Mouse (Mus musculus) v-Abl transformed pro-B cells (cell line): ENCODE measurements at regions not wholly inside any gene's neighbourhood (a gene's known extent, or its start where the extent isn't known, plus 50 kb on each side); places are given as distances from the start of the nearest gene placed in this dataset.
"Not testable (repeated sequence)": the region's sequence is repeated elsewhere in the genome, so short reads cannot be mapped to it uniquely, and the experiment has no call there.

ENCODE experiments used
- in situ Hi-C, 2 experiments: fragments of 400-800 bp; cut with MboI; formaldehyde crosslinking; loops; one replicate each; pipeline ENCODE4 v1.15.1; 2025; ENCODE audit not compliant: unreplicated experiment in 2 of 2

GRCm38 (mm10) chr10:119146342-119146741 is 93.5 kb downstream of the Cand1 start:
- in situ Hi-C loops = no loop called here

- in situ Hi-C loops = no loop called here
These were observed 97.0 kb downstream of the Cand1 start for GRCm38 (mm10) chr10:119142866-119143265.

- in situ Hi-C loops = no loop called here
These were observed 97.5 kb downstream of the Cand1 start for GRCm38 (mm10) chr10:119142307-119142706.

GRCm38 (mm10) chr10:119138237-119138636 is 101.6 kb downstream of the Cand1 start:
- in situ Hi-C loops = no loop called here

- in situ Hi-C loops = no loop called here
These were observed 104.3 kb downstream of the Cand1 start for GRCm38 (mm10) chr10:119135489-119135924.

GRCm38 (mm10) chr10:119134797-119135488 is 104.9 kb downstream of the Cand1 start:
- in situ Hi-C loops = no loop called here

- in situ Hi-C loops = no loop called here
These were observed 107.9 kb downstream of the Cand1 start for GRCm38 (mm10) chr10:119131977-119132376.

- in situ Hi-C loops = no loop called here
These were observed 109.2 kb downstream of the Cand1 start for GRCm38 (mm10) chr10:119130676-119131075.

- in situ Hi-C loops = no loop called here
These were observed 111.8 kb downstream of the Cand1 start for GRCm38 (mm10) chr10:119128035-119128434.

GRCm38 (mm10) chr10:119123517-119123916 is 116.3 kb downstream of the Cand1 start:
- in situ Hi-C loops = no loop called here

- in situ Hi-C loops = no loop called here
These were observed 117.5 kb downstream of the Cand1 start for GRCm38 (mm10) chr10:119122347-119122746.

- in situ Hi-C loops = no loop called here
These were observed 118.3 kb downstream of the Cand1 start for GRCm38 (mm10) chr10:119121575-119121974.

- in situ Hi-C loops = no loop called here
These were observed 122.9 kb downstream of the Cand1 start for GRCm38 (mm10) chr10:119116843-119117390.

- in situ Hi-C loops = not testable (repeated sequence)
These were observed 124.7 kb downstream of the Cand1 start for GRCm38 (mm10) chr10:119115200-119115599.

GRCm38 (mm10) chr10:119114653-119115052 is 125.2 kb downstream of the Cand1 start:
- in situ Hi-C loops = no loop called here

- in situ Hi-C loops = no loop called here
These were observed 128.0 kb downstream of the Cand1 start for GRCm38 (mm10) chr10:119111886-119112285.

GRCm38 (mm10) chr10:119111409-119111808 is 128.4 kb downstream of the Cand1 start:
- in situ Hi-C loops = no loop called here

- in situ Hi-C loops = no loop called here
These were observed 129.2 kb downstream of the Cand1 start for GRCm38 (mm10) chr10:119110614-119111013.

GRCm38 (mm10) chr10:119109207-119109606 is 130.6 kb downstream of the Cand1 start:
- in situ Hi-C loops = no loop called here

- in situ Hi-C loops = no loop called here
These were observed 132.1 kb downstream of the Cand1 start for GRCm38 (mm10) chr10:119107728-119108127.

- in situ Hi-C loops = no loop called here
These were observed 133.8 kb downstream of the Cand1 start for GRCm38 (mm10) chr10:119106105-119106504.

- in situ Hi-C loops = no loop called here
These were observed 134.5 kb downstream of the Cand1 start for GRCm38 (mm10) chr10:119105279-119105881.
